Mouse (Mus musculus): Measurements from ENCODE around the gene Ntpcr.

Ntpcr gene

DNA sequence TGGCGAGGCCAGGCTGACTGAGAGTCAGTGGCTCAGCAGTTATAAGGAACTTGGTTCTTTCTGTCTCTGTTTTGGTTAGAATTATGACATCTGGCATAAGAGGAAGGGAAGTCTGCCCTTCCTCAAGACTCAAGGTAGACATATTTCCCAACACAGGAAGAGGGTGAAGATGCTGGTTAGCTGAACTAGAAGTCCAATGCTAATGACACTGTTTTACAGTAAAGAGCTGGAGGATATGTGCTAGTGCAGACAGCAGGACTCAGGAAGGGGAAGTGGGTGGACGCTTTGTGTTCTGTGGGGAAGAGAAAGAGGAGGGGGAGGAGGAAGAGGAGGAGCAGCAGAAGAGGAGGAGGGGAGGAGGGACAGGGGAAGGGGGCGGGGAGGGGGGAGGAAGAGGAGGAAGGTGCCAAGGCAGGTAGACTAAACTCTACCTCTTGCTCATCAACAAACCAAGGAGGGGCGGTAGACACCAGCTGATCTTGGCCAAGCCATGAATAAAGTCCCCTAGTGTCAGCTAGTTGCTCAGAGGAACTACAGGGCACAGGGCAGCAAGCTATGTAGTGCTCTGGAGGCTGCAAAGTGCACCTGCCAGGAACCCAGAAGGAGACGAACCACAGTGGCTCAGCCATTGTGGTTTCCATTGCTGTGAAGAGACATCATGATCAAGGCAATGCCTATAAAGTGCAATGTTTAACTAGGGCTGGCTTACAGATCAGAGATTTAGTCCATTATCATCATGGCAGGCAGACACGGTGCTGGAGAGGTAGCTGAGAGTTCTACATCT is 4.5 kb upstream of the Ntpcr start:
- intact Hi-C loops (cut with DNase I) = no loop called here

GRCm38 (mm10) chr8:125726143-125726542 is 3.6 kb upstream of the Ntpcr start:
- intact Hi-C loops (cut with DNase I) = no loop called here

DNA sequence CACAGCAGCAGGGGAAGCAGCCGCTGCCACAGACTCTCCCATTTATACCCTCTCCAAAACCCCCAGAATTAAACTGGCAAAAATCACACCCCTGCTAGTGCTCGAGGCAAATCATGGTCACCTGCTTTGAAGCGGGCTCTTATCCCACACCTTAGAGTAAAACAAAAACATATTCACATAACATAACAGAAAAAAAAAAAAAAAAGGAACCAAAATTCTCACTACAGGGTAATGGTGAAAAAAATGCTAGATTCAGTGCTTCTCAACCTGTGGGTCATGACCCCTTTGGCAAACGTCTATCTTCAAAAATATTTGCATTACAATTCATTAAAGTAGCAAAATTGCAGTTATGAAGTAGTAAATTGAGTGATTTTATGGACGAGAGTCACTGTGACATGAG is 2.8 kb upstream of the Ntpcr start:
- intact Hi-C loops (cut with DNase I) = no loop called here

- intact Hi-C loops (cut with DNase I) = no loop called here
These were observed 2.0 kb upstream of the Ntpcr start for GRCm38 (mm10) chr8:125727797-125728196.

DNA sequence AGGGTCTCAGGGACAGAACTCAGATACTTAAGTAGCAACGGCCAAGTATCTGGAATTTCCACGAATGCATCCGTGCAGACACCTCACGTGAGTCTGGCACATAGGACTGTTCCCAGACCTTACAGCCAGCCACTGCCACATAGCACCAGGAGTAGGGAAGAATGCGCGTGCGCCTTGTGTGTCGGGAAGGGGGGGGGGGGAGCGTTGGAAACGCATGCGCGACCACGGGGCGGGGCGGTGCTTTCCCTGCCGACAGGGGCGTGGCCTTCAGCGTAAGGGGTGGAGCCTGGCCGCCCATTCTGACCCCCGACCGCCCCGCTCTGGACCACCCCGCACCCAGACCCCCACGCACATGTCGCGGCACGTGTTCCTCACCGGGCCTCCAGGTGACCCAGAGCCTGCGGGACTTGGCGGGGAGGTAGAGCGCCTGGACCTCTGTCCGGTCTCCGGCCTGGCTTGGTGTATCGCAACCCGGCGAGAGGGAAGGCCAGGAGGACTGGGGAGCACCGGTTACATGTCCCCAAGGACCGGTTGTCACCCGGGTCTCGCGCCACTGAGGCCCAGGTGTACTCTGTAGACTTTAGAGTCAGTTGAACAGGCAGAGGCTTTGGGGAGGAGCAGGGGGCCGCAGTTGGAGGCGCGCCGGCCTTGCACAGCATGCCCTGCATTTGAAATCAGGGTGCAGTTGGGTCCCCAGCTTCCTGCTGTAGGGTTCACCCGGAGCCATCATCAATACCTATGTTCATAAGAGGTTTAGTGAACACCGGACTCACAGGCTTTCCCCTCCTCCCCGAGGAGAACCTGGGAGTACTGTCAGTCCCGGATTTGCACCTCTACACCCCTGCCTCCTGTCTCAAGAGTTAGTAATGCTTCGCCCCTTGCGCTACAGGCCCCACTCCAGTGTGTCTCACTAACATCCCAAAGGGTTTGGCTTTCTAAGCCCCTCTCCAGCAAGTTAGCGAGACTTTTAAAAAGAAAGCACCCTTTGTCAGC is 4.5 kb downstream of the Ntpcr start:
- intact Hi-C loops (cut with DNase I) = loop anchor here (10.0 kb wide), 1 partner anchor 549 kb away; no protein-coding TSS in a partner anchor

GRCm38 (mm10) chr8:125738956-125739355 is 9.2 kb downstream of the Ntpcr start:
- intact Hi-C loops (cut with DNase I) = loop anchor here (10.0 kb wide), 1 partner anchor 554 kb away; no protein-coding TSS in a partner anchor

DNA sequence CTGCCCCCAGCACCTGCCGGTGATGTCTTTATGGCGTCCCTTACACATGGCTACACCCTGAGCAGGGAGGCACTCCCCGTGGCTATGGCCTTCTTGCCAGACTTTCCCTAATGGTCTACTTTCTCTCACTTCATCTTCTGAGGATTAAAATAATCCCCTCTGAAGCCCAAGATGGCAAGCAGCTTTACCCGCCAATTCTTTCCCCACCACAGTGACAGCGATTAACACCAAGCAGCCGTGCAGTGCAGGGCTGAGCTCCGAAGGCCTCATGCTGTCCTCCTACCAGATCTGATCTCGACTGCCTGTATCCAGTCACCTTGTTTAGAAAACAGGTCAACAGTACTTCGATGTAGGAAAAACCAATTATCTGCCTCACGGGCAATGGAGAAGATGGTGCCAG is 10.9 kb downstream of the Ntpcr start:
- intact Hi-C loops (cut with DNase I) = no loop called here

DNA sequence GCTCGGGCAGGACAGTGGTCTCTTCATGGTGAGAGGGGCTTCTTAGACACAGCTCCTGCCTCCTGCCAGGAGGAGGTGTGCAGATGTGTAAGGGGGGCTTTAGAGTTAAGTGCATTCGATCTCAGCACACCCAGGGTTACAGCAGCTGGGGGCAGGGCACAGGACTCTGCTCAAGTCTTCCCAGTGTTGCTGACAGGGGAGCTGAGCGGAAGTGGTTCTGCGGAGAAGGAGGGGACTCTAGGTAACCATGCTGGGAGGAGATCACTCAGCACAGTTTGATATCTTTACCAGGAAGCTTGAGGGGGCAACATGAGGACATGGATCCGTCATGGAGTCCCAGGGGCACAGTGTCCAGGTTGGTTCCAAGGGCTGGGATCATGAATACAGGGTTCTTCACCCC is 11.6 kb downstream of the Ntpcr start:
- intact Hi-C loops (cut with DNase I) = no loop called here

DNA sequence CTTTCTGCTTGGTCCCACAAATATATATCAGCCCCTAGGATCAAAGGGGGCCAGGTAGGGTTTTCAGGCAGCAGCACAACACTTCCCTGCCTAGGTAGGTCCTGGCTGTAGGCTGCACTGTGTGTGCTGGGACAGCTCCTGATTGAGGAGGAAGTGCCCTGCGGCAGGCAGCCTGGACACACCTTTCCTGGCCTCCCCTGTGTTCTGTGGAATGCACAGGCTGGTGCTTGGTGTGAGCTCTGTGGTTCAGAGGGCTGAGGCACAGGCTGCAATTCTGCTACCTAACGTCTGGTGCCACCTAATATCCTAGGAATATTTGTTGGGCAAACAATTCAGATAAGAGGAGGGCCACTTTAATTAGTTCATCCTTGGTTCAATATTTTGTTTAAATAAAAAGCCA is 12.1 kb downstream of the Ntpcr start:
- intact Hi-C loops (cut with DNase I) = no loop called here

GRCm38 (mm10) chr8:125742406-125742805 is 12.6 kb downstream of the Ntpcr start:
- intact Hi-C loops (cut with DNase I) = no loop called here

DNA sequence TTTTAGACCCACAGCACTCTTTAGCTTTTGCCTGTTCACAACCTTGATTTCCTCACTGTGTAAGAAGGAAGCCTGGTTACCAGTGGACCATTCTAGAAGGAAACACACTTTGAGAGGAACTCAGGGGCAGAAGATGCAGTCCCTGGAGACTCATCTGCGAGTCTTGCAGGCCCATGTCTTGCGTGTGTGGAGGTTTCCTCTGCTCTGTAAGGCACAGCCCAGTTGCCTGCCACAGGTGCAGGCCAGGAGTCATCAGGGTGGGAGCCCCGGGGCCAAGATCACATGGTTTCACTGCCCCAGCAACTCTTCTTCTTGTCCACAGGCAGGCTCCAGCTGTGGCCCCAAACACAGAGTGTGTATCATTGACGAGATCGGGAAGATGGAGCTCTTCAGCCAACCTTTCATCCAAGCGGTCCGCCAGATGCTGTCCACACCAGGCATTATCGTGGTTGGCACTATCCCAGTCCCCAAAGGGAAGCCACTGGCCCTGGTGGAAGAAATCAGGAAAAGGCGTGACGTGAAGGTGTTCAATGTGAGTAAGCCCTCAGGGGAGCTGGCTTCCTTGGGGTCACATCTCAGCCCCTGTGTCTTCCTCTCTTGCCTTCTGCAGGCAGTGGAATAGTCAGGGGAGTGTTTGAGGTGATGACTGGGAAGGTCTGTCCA is 15.3 kb downstream of the Ntpcr start:
- intact Hi-C loops (cut with DNase I) = no loop called here

DNA sequence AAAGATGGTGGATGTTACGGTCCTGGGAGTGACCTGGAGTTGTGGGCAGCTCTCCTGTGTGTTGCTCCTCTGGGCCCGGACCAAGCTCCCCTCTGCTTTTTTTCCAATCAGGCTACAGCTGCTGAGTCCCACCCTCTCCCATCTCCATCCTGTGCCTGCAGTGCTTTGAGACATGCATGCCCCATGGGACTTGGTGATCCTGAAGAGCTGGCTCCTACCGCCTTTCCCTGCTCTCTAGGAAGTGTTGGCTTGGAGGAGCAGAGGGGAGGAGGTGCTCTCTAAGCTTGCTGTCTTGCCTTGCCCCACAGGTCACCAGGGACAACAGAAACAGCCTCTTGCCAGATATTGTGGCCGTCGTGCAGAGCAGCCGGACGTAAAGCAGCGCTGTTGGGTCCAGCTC is 17.6 kb downstream of the Ntpcr start:
- intact Hi-C loops (cut with DNase I) = no loop called here

- intact Hi-C loops (cut with DNase I) = no loop called here
These were observed 21.1 kb downstream of the Ntpcr start for GRCm38 (mm10) chr8:125750846-125751245.

- intact Hi-C loops (cut with DNase I) = no loop called here
These were observed 26.1 kb downstream of the Ntpcr start for GRCm38 (mm10) chr8:125755896-125756295.

GRCm38 (mm10) chr8:125756391-125757105 is 26.8 kb downstream of the Ntpcr start:
- intact Hi-C loops (cut with DNase I) = no loop called here

DNA sequence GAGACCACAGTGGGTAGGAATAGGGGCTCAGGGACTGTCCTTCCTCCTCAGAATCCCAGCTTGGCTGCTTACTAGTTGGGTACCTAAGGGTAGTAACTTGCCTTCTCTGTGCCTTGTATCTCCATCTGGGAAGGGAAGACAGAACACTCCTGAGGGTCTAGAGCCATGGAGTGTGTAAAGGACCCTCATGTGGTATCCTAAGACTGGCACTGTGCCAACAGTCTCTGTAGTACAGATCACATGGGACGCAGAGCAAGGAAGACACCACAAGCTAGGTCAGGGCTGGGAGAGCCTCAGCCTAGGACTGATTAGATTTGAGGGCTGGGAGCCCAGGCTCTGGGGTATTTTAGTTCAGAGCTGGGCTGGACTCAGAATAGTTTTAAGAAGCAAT is 27.3 kb downstream of the Ntpcr start:
- intact Hi-C loops (cut with DNase I) = no loop called here

DNA sequence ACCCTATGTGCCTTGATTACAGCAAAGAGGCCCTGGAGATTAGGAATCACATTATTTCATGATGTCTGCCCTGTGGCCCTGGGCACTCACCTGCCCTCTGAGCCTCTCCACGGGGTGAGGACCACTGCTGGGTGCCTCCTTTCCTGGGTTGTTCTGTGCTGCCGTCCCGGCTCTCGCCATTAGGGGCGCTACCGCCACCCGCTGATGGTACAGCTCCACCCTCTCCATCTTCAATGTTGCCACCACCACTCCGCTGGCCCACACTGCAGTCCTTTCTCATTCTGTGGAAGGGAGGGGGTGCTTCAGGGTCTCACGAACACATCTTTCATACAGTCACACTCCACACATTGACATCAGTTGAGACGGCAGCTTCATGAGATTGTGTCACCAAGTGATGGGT is 29.3 kb downstream of the Ntpcr start:
- intact Hi-C loops (cut with DNase I) = no loop called here

DNA sequence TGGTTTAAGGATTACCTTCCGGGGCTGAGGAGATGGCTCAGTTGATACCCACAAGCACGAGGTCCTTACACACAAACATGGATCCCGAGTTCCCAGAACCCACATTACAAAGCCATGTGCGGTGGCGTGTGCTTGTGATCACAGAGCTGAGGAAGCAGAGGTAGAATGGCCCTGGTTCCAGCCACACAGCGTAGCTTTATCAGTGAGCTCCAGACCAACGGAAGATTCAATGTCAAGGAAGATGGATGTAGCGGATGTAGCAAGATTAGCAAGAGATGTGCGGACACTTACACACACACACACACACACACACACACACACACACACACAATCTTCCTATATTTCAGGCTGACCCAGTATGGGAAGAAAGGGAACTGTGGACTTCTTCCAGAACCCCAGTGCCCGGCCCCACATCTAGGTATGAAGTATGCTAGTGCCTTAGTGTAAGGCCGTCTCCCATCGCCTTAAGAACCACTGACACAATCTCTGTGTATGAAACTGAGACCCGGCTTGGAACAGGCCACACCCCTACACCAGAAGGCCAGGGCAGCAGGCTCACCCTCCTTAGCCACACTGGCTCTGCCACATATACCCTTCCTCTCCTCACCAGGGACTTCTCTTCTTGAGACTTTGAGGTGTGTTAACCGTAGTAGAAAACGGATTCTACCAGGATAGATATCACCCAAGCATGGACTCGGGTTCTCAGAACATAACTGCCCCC is 33.5 kb downstream of the Ntpcr start:
- intact Hi-C loops (cut with DNase I) = no loop called here

GRCm38 (mm10) chr8:125768079-125768478 is 38.3 kb downstream of the Ntpcr start:
- intact Hi-C loops (cut with DNase I) = no loop called here

- intact Hi-C loops (cut with DNase I) = no loop called here
These were observed 42.5 kb downstream of the Ntpcr start for GRCm38 (mm10) chr8:125772300-125772699.
